Mouse (Mus musculus) heart, embryonic 14.5 days (tissue): ENCODE results near the gene Nacc2. TPM values are rescaled to one million over a fixed set of nuclear protein-coding genes. Genes with fewer than 3 reads are reported as not detected.

Source experiments
- ATAC-seq: fragments of 200-750 bp; cut with Nextera tagmentation; 2 replicates; pipeline ENCODE4 v1.8.0; 2017; ENCODE audit warnings: low read depth, moderate TSS enrichment; ENCODE audit not compliant: insufficient number of reproducible peaks, insufficient read depth, low FRiP score
- H3K27ac ChIP-seq, 2 experiments: fragments of 200-500 bp in 1 of 2; fragments of 300-500 bp in 1 of 2; sonication (generic) in 1 of 2; replicated peaks in 1 of 2; 2 replicates each; pipeline ENCODE4 v1.5.1; 2012 to 2014; ENCODE audit warnings: low read depth in 2 of 2, low read length in 2 of 2, control low read depth in 1 of 2, mild to moderate bottlenecking in 1 of 2, mixed read lengths in 1 of 2; ENCODE audit not compliant: control insufficient read depth in 1 of 2, insufficient read depth in 1 of 2
- H3K27me3 ChIP-seq: fragments of 300-500 bp; sonication (generic); 2 replicates; pipeline ENCODE4 v1.6.1; 2014; ENCODE audit warnings: mild to moderate bottlenecking, low read length, control low read depth; ENCODE audit not compliant: control insufficient read depth, insufficient read depth
- H3K36me3 ChIP-seq: fragments of 300-500 bp; sonication (generic); 2 replicates; pipeline ENCODE4 v1.6.1; 2014; ENCODE audit warnings: mild to moderate bottlenecking, control low read depth, low read length, mixed read lengths; ENCODE audit not compliant: control insufficient read depth, insufficient read depth
- H3K4me1 ChIP-seq, 2 experiments: fragments of 200-500 bp in 1 of 2; fragments of 300-500 bp in 1 of 2; sonication (generic) in 1 of 2; 2 replicates each; pipeline ENCODE4 v1.6.1; 2012 to 2014; ENCODE audit warnings: low read length in 2 of 2, control low read depth in 1 of 2, mixed read lengths in 1 of 2; ENCODE audit not compliant: control insufficient read depth in 2 of 2, insufficient read depth in 2 of 2
- H3K4me2 ChIP-seq: fragments of 300-500 bp; sonication (generic); 2 replicates; pipeline ENCODE4 v1.6.1; 2014; ENCODE audit warnings: mild to moderate bottlenecking, low read length
- H3K4me3 ChIP-seq, 2 experiments: fragments of 200-500 bp in 1 of 2; fragments of 300-500 bp in 1 of 2; sonication (generic) in 1 of 2; 2 replicates each; pipeline ENCODE4 v1.5.1; 2012 to 2014; ENCODE audit warnings: low read length in 2 of 2, mild to moderate bottlenecking in 2 of 2, control low read depth in 1 of 2, low read depth in 1 of 2, moderate library complexity in 1 of 2; ENCODE audit not compliant: control insufficient read depth in 1 of 2, insufficient read depth in 1 of 2
- H3K9ac ChIP-seq: fragments of 300-500 bp; sonication (generic); 2 replicates; pipeline ENCODE4 v1.6.1; 2014; ENCODE audit warnings: mild to moderate bottlenecking, low read length
- H3K9me3 ChIP-seq: fragments of 300-500 bp; sonication (generic); 2 replicates; pipeline ENCODE4 v1.6.1; 2016; ENCODE audit warnings: low read length, control low read depth; ENCODE audit not compliant: control insufficient read depth
- WGBS: fragments of 180-500 bp; shearing (Covaris S2); extraction: QIAGEN DNeasy Blood & Tissue Kit; methylation state at CpG from one replicate; pipeline ENCODE4 v1.1.7; 2014; 5-methylcytosine and 5-hydroxymethylcytosine counted together
- polyA plus RNA-seq: library from polyadenylated mRNA; unstranded; fragments of >200 nt; fragmentation: Nextera tagmentation; extraction: Ambion mirVana; gene quantifications from 2 replicates; pipeline ENCODE4 v1.2.1, GENCODE M21; 2014

Nacc2 gene
- polyA plus RNA-seq = 6.2 and 6.9 TPM in 2 replicates

DNA sequence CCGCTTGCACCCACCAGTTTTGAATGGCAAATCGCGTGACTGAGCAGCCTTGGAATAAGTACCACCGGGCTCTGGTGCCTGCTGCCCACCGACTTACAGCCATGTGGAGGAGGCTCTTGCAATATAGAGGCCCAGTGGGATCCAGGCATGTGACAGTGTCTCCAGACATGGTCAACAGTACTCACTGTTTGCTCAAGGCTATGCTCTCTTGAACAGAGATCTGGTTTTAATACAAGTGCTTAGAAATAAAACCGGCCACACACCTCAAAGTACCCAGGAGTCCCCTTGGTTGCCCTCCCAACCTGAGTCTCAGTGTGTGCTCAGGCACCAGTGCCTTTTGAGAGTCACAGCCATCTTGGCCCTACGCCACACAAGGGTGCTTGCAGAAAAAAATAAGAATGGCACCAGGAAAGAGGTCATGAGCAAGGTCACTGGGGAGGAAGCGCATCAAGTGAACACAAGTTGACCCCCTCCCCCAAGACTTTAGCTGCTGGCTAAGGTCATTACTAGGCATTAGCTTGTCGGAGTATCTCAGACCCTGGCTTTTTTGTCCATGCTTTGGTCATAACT lies at the start of gene Nacc2:
TSS of gene Nacc2 (minus strand) at position 142 of the 570 bp plus-strand sequence.
- peaks cover 21 to 37% of the 10 kb centered on the region in 2 experiments for H3K4me1 ChIP-seq
- no peaks in the 10 kb centered on the region for H3K36me3 ChIP-seq
- H3K4me2 ChIP-seq = peak within 1 kb of the TSS; percentile 94
- H3K9me3 ChIP-seq = no peaks in the 10 kb centered on the region
- no peak for ATAC-seq
- 31% methylated on average over 9 of the region's 9 CpGs for WGBS
- no peaks in the 10 kb centered on the region; the same call in 1 of the 2 replicates for H3K27me3 ChIP-seq
- H3K4me3 ChIP-seq = peak within 1 kb of the TSS; percentile 83 to 90
- H3K27ac ChIP-seq = peak within 1 kb of the TSS in 1 of 2 experiments; percentile 41; a peak in 1 of 4 replicates
- peak within 1 kb of the TSS; percentile 86 for H3K9ac ChIP-seq

DNA sequence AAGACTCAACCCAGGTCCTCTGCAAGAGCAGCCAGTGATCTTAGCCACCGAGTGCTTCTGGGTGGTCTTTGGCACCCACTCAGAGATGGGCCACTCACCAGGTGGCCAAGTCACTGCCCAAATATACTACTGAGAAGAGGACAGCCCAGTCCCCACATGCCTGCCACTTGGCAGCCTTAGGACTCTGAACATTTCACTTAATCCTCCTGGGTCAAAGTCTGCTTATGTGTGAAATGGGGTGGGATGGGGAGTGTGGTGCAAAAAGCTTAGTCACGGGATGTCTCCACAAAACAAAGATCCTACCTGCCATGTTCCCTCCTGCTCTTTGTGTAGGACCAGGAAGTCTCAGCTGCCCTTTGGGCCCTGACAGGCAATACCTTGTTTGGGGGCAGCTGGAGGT lies 49.1 kb upstream of the Nacc2 start:
- Histone ChIP-seq H3K36me3 (no peaks in the 10 kb centered on the region), H3K9me3 (no peaks in the 10 kb centered on the region), H3K4me1 (peaks cover 5 to 11% of the 10 kb centered on the region in 2 experiments; a peak in 2 of 4 replicates), H3K27me3 (0 out of 2 replicates have a peak, but pooled peaks cover 5% of the 10 kb centered on the region), H3K9ac (no peak overlapping the region), H3K4me2 (no peak overlapping the region), H3K4me3 (no peak overlapping the region), H3K27ac (no peak overlapping the region)
- ATAC-seq = no peak
- WGBS = 77% methylated on average over 2 of the region's 2 CpGs

DNA sequence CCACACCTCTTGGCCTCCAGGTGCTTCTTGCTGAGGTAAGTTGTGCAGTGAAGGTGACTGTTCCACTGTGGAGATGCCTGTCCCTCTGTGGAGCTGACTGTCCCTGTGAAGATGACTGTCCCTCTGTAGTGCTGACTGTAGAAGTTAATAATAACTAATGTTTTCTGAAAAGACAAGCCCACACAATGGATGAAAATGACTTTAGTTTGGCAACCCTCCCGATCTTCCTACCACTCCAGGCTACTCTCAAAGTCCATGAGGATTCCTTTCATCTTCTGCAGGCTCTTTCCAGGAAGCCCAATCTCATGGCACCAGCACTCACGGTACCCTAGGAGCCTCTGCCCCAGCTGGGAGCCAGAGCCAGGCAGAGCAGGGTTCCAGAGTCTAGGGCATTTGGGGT lies 47.4 kb upstream of the Nacc2 start:
- no peak overlapping the region for H3K27ac ChIP-seq
- H3K9me3 ChIP-seq = no peaks in the 10 kb centered on the region
- no peak overlapping the region for H3K9ac ChIP-seq
- H3K36me3 ChIP-seq = no peaks in the 10 kb centered on the region
- 0 out of 2 replicates have a peak, but pooled peaks cover under 1% of the 10 kb centered on the region for H3K27me3 ChIP-seq
- peaks cover 4 to 5% of the 10 kb centered on the region in 2 experiments; a peak in 2 of 4 replicates for H3K4me1 ChIP-seq
- no peak overlapping the region for H3K4me2 ChIP-seq
- H3K4me3 ChIP-seq = no peak overlapping the region
- WGBS = 50% methylated on average over 2 of the region's 2 CpGs
- ATAC-seq = no peak

DNA sequence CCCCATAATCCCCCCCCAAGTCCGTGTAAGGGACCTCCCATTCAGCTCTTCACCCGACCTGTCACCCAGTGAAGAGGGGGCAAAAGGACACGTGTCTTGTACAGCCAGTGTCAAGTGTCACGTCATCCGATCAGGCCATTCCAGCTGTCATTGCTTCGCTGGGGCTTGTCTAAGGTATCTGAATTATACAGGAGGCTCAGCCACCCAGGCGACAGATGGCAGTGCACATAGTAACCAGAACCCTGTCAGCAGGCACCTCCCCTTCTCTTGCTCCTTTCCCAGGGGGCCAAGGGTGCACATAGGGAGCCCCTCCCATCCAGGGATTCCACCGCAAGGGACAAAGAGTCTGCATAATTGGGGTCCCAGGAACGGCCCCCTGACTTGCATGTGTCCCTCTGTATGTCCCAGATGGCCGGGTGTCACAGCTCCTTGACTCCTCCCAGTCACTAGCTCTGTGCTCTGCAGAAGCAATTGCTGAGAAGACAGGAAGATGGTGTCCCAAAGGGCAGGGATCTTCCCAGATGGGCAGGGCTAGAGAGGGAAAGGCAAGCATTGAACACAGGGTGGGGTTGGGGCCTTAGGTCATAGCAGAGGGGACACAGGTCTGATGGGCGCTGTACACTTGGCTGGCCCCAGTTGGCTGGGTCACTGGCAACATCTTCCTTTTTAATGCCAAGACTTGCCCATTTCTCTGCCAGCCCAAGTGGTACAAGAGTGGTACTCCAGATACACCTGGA lies 46.0 kb upstream of the Nacc2 start:
- H3K9ac ChIP-seq = peak overlapping the region; percentile 21; the same call in 1 of the 2 replicates
- H3K4me2 ChIP-seq = no peak overlapping the region; the same call in 1 of the 2 replicates
- no peak overlapping the region for H3K27ac ChIP-seq
- no peak for ATAC-seq
- H3K36me3 ChIP-seq = no peaks in the 10 kb centered on the region
- 26% methylated on average over 11 of the region's 11 CpGs for WGBS
- H3K27me3 ChIP-seq = no peaks in the 10 kb centered on the region
- H3K4me3 ChIP-seq = no peak overlapping the region
- peaks cover 4 to 5% of the 10 kb centered on the region in 2 experiments; a peak in 2 of 4 replicates for H3K4me1 ChIP-seq
- no peaks in the 10 kb centered on the region for H3K9me3 ChIP-seq

DNA sequence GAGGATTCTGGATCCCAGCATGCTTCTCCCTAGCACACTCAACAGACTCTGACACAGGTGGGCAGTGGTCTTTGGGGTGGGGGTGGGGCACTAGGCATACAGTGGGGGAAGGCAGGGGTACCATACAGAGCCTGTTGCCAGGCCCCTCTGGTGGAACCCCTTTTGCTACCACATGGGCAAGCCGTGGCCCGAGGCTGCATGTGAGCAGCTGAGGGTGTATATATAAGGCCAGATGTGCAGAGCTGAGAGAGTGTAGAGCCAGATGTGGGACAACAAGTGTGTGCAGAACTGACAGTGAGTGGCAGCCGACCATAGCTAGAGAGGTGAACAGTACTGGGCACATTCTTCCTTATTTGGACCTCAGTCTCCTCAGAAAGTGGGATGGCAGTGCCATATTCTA lies 43.9 kb upstream of the Nacc2 start:
- no peak overlapping the region for H3K9ac ChIP-seq
- 82% methylated on average over 3 of the region's 3 CpGs for WGBS

DNA sequence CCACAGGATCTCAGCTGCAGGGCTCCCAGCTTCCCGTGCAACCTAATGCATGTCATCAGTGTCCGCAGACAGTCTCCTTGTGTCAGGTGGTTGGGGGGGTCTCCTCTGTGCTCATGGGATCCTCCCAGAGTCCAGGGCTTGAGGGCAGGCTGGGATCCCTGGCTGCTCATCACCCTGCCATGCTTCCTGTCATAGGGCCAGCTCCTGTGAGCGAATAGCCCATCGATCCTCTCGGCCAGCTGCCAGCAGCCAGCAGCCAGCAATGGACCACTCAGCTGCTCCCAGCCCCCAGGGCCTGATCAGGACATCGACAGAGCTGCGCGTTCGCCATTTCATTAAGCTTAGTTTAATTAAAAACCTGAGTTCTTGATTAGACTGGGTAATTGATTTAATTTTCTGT lies 35.0 kb upstream of the Nacc2 start:
- Histone ChIP-seq H3K36me3 (no peaks in the 10 kb centered on the region), H3K9me3 (no peaks in the 10 kb centered on the region), H3K9ac (no peak overlapping the region), H3K27me3 (no peaks in the 10 kb centered on the region), H3K27ac (no peak overlapping the region), H3K4me3 (no peak overlapping the region), H3K4me2 (no peak overlapping the region), H3K4me1 (no peaks in the 10 kb centered on the region)
- WGBS = 87% methylated on average over 9 of the region's 9 CpGs
- no peak for ATAC-seq

More for the DNA sequence above, 43.9 kb upstream of the Nacc2 start:
- no peak for ATAC-seq
- no peak overlapping the region for H3K27ac ChIP-seq
- no peak overlapping the region for H3K4me2 ChIP-seq
- peaks cover 4 to 5% of the 10 kb centered on the region in 2 experiments; a peak in 2 of 4 replicates for H3K4me1 ChIP-seq
- H3K9me3 ChIP-seq = no peaks in the 10 kb centered on the region
- no peaks in the 10 kb centered on the region for H3K36me3 ChIP-seq
- H3K4me3 ChIP-seq = no peak overlapping the region
- H3K27me3 ChIP-seq = no peaks in the 10 kb centered on the region

DNA sequence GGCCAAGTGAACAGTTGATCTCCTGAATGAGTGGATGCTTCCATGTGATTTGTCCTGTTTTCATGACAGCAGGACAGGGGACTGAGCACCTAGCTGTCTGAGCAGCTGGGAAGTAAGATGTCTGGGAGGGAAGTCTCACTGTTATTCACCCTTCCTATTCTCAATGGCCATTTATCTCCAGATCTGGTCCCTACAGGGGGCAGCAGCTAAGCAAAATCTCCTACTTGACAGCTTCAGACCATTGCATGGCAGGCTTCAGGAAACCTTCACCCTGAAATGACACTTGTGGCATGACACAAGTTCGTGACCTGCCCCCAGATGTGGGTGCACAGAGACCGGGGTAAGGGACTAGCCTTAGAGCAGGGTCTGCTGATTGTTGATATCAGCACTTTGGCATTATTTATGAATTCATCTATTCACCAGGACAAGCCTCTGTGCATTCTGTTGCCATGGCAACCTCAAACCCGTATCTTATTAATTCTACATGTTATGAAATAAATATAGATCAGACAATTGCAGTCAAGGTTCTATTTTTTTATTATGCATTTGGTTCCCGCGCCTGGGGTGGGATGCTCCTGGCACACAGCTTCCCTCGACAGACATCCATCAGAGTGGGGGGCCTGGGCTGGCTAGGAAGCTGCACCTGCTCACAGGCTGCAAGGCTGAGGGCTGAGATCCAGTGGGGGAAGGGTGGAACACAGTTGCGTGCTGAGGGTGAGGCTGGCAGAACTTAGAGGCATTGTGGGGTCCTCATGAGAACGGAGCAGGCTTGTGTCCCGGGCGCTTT lies 33.4 kb upstream of the Nacc2 start:
- no peaks in the 10 kb centered on the region for H3K27me3 ChIP-seq
- no peak overlapping the region for H3K4me3 ChIP-seq
- no peaks in the 10 kb centered on the region for H3K9me3 ChIP-seq
- H3K27ac ChIP-seq = no peak overlapping the region
- H3K4me2 ChIP-seq = no peak overlapping the region
- ATAC-seq = no peak
- WGBS = 77% methylated on average over 10 of the region's 10 CpGs
- no peak overlapping the region for H3K9ac ChIP-seq
- H3K4me1 ChIP-seq = no peaks in the 10 kb centered on the region
- no peaks in the 10 kb centered on the region for H3K36me3 ChIP-seq
